Mouse (Mus musculus) layer of hippocampus, postnatal 10 days (tissue): ENCODE measurements around the gene Plxnd1. TPM values are rescaled to one million over a fixed set of nuclear protein-coding genes. Genes with fewer than 3 reads are reported as not detected.

Experiments
- DNase-seq, 2 experiments: peaks; one replicate each; pipeline ENCODE4 v3.0.0; 2021; ENCODE audit warnings: low spot score in 2 of 2
- total RNA-seq, 2 experiments: library from RNA; stranded (reverse); gene quantifications; 2 replicates each; pipeline ENCODE4 v1.2.3; 2021

Gene Plxnd1
- total RNA-seq, 2 experiments from 2014 or later: 73.2 to 73.5 TPM

GRCm38 (mm10) chr6:116000851-116001250 lies 6.0 kb upstream of the Plxnd1 start:
- DNase-seq: no peak

- DNase-seq: no peak
Measured at GRCm38 (mm10) chr6:115999227-115999626, 4.4 kb upstream of the Plxnd1 start.

DNA sequence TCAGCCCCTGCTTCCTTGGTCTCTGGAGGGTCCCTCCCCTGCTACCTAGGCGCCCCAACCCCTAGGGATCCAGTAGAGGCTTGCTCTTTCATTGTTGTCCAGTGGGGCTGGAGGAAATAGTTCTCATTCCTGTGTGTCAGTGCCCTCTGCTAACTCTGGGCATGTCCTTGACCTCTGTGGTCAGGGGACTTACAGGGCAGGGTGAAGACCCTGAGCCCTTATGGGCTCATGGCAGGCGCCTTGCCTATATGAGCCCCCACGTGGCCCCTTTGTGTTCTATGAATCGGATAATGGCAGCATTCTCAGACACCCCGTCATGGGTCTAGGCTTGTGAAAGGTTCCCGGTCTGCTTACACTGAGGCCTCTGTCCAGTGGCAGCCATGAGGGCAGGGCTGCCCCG lies 4.0 kb upstream of the Plxnd1 start:
- no peak for DNase-seq

DNA sequence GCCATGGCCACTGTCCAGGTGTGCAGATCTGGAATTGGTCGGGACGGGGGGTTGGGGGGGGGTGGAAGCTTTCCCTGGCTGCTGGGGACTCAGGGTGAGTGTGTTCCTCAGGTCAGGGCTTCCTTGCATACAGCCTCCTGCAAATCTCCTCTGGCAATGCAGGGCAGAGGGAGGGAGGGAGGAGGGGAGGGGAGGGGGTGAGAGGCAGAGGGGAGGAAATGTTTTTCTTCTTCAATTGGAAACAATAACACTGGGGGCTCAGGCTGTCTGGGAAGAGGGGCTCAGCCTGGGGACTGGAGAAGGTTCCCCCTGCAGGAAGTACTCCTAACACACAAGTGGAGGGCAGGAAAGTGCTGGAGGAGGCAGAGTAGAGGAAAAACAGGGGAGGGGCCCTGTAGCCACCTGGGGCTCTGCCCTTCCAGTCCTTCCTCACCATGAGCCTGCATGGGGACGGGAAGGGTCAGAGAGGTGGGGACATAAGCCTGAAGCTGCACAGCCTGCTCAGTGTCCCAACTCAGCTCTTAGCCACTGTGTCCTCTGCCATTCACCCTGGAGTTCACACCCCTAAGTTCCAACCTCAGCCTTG lies 3.0 kb upstream of the Plxnd1 start:
- DNase-seq: no peak

DNA sequence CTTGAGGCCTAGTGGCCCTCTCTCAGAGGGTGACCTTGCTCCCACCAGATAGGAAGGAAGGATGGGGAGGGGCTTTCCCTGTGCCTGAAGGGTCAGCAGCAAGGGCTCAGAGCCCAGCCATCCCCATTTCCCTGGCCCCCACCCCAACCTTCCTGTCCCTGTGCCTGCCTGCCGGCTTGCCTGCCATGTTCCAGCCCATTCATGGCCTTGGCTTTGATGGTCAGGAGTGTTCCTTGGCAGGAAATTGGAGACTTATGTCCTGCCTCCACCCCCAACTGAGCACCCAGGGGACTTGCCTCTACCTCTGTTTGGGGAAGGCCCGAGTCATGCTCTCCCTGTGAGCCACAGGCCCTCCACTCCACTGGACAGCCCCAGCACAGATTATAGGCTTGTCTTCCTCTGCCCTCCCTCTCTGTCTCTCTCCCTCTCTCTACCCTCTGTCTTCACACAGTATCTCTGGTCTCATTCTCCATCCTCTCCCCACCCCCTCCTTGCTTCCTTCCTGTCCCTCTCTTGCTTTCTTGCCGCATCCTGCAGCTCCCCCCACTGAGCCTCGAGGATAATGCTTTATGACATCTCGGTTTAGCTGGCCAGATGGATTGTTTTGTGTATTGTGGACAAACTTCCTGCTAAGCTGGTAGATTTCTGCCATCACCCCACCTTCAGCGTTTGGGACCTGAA lies 1.5 kb upstream of the Plxnd1 start:
- no peak for DNase-seq

GRCm38 (mm10) chr6:115995531-115995941 lies 731 bp upstream of the Plxnd1 start:
- DNase-seq: no peak

DNA sequence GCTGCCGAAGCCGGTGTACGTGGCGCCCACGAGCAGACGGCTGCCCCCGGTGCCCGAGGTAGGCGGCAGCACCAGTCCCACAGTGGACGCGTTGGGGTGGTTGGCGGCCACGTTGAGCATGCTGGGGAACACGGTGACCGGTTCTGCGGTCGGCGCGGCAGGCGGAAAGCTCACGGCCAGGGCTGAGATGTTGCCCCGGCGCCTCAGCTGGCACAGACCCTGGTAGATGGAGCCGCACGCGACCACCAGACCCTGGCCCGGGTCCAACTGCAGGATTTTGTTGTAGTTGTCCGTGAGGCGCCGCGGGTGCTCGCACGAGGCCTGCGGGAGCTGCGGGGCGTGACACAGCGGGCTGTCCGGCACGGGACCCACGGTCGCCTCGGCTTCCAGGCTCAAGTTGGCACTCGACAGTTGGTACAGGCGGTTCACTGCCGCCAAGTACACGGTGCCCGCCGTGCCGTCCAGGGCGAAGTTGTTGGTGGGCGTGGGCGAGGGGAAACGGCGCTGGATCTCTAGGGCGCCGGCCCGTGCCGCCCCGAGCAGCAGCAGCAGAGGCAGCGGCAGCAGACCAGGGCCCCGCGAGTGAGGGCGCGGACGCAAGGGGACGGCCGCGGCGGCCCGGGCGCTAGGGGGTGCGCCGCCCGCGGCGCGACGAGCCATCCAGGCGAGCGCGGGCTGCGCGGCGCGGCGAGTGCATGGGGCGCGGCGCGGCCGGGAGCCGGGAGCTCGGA lies 494 bp downstream of the Plxnd1 start:
- peak; percentile 44 to 58 for DNase-seq

GRCm38 (mm10) chr6:115993463-115994145 lies 1.2 kb downstream of the Plxnd1 start:
- peak in 1 of 2 experiments; percentile 45 for DNase-seq

- no peak for DNase-seq
Measured at GRCm38 (mm10) chr6:115992981-115993380, 1.8 kb downstream of the Plxnd1 start.

DNA sequence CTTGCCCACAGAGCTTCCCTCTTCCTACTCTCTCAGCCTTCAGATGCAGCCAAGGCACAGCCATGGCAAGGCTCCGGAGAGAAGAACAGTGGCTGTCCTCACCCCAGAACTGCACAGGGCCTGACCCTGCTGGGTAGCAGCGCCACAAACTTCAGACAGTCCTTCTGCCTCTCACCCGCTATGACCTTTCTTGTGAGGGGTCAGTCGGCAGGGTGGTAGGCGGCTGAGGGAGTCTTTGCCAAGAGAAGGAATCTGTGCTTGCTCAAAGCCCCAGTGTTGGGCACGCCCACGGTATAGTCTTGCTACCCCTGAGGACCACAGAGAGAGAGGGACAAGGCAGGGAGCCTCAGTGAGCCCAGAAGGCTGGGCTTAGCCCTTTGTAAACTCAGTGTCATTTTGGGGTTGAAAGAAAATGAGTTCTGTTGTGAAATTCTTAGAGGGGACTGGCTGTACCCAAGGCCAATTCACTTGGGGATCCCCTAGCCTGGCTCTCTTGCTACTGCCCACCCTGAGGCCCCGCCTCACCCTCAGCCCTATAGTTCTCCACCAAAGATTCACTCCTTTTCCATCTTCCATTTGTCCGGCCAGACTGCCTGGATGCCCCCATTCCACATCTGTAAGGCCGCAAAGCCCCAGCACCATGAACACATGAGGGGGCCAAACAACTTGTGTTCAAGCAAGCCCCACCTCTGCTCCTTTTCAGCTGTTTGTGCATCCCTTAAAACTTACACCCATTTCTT lies 2.8 kb downstream of the Plxnd1 start:
- DNase-seq: no peak

DNA sequence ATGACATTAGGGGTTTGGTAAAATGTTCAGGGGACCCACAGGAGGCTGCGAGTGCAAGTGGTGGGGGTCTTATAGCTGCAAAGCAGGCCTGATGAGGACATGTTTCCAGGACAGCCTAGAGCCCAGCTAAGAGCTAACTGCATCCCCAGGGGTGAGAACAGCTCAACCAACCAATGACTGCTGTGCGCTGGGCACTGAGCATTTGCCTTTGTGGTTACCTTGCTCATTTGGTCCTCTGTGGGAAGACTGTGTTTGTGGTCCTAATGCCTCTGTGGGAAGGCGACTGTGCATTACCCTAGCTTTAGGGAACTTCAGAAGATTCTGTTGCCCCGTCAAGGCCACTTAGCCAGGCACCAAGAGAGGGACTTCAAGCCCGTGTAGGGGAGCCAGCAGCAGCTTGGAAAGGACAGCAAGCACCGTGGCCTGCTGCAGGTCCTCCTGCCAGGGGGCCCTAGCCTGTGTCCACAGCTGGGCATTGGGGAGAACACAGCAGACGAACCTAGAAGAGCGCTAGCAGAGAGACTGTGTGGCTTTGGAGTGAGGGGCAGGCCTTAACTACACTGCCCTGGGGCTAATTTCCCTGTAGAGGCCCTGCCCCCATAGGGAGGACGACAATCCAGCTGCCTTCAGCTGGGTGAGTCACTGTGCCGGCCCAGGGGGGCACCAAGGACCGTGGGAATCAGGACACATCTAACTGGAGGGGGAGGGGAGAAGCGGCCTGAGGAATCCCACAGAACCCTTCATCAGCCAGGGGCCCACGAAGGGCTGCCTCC lies 3.5 kb downstream of the Plxnd1 start:
- no peak for DNase-seq

DNA sequence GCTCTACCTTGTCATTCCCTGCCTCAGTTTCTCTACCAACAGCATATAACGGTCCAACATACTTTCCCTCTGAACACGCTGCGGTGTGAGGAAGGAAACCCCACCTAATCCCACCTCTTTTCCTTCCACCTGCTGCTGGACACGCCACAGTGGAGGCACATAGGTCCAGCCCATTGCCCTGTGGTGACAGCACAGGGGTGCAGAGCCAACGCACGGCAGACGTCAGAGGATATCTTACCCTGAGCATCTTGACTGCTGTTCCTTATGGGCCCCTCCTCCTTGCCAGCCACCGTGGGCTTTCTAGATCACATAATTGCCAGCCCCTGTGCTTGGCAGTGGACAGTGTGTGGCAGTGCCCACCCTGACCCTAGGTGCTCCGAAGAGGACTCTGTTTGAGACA lies 4.3 kb downstream of the Plxnd1 start:
- no peak for DNase-seq

DNA sequence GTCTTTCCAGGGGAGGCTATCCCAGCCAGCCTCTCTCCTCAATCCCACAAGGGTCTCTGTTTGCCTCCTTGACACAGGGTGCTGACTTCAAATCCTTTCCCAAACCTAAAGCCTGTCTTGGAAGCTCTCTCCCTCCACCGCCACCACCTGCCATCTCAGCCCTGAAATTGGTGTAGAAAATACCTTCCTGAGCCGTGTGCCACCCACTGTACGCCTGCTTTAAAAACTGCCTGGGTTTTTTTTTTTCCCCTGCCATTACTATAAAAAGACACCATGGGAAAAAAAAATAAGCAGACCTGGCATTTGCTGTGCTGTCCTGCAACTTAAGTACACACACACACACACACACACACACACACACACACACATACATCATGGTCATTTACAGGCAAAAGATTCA lies 4.7 kb downstream of the Plxnd1 start:
- no peak for DNase-seq

GRCm38 (mm10) chr6:115989607-115990006 lies 5.2 kb downstream of the Plxnd1 start:
- no peak for DNase-seq

GRCm38 (mm10) chr6:115989032-115989431 lies 5.8 kb downstream of the Plxnd1 start:
- no peak for DNase-seq

DNA sequence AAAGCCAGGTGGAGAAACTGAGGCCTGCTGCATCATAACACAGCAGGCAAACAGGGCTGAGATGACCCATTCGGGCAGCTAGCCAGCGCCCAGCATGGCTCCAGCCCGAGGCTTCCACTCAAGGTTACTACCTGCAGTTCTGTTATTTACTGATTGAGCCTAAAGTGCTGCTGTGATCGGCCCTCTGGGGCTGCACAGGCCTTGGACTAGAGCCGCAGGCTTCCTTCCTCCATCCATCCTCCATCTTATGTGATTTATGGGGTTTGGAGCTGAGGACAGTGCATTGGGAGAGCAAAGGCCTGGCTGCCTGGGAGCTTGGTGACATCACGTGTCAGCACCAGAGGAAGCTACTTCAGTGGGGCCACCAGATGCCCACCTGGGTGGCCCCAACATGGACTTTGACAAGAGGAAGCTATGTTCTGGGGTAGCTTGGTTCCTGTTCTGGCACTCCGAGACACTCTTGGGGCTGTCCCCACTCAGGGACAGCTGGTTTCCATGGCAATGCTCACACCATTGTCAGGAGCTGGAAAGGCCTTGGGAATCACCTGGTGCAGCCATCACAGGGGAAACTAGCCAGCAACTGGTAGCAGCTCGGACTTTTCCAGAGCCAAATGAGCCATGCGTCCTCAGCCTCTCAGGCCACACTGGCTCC lies 7.6 kb downstream of the Plxnd1 start:
- no peak for DNase-seq

DNA sequence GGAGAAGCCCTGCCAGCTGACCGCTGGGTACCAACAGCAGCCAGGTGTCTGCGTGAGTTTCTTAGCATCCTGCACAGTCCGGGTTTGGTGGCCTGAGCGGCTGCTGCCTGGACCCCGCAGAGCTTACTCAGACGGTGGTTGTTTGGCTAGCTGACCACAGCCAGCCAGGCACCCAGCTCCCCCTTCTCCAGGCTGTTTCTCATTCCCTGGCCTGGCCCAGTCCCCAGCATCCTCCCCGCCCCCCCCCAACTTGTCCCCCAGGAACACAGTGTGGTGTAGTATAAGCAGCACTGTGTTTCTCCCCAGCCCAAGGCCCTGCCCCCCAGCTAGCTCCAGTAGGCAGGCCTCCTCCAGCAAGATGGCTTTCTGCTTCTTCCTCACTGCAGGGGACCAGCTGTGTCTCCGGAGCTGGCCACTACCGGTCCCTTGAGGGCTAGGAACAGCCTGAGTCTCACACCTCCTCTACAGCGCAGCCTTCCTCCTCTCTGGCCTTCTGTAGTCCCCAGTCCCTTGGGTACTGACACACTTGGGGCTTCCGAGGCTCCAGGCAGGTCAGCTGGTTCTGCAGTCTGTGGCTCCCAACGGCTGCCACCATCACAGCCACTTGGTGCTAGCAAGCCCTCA lies 8.2 kb downstream of the Plxnd1 start:
- no peak for DNase-seq

- DNase-seq: no peak
Measured at GRCm38 (mm10) chr6:115985622-115986021, 9.2 kb downstream of the Plxnd1 start.

DNA sequence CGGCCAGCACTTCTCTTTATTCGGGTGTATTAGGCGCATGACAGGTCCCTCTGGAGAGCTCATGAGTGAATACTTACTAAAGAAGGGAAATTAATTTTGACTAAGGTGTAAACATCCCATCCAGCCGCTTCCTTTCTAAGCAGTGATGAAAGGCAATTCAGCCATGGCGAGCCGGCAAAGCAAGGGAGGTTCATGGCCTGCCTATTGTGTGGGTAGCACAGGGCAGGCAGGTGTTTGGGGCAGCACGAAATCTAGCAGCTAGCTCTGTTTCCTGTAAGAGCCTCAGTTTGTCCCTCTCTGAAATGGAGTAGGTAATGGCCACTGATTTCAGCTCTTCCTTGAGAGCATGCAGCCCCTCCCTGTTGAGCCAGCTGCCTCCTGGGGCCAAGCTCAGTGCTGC lies 10.2 kb downstream of the Plxnd1 start:
- DNase-seq: no peak
